Mouse (Mus musculus) bone marrow, adult 2 months (tissue): Measurements from ENCODE around the gene Phf19. TPM values are rescaled to one million over a fixed set of nuclear protein-coding genes. Genes with fewer than 3 reads are reported as not detected.

ENCODE experiments used
- H3K27ac ChIP-seq: fragments of 200-500 bp; 2 replicates; pipeline ENCODE4 v1.5.1; 2012; ENCODE audit warnings: low read depth, mild to moderate bottlenecking, control low read depth, inconsistent platforms, low read length; ENCODE audit not compliant: control insufficient read depth, poor library complexity, insufficient read depth
- H3K4me1 ChIP-seq: fragments of 200-500 bp; 2 replicates; pipeline ENCODE4 v1.6.1; 2011; ENCODE audit warnings: low read length; ENCODE audit not compliant: control insufficient read depth, insufficient read depth
- H3K4me3 ChIP-seq: fragments of 200-500 bp; replicated peaks from 2 replicates; pipeline ENCODE3; 2011; ENCODE audit warnings: mild to moderate bottlenecking, low read depth, low read length, control low read depth; ENCODE audit not compliant: control insufficient read depth
- CTCF ChIP-seq: fragments of 200-500 bp; IDR thresholded peaks from 2 replicates; pipeline ENCODE4 v1.5.1; 2011; ENCODE audit warnings: low read length, control low read depth; ENCODE audit not compliant: control insufficient read depth, insufficient read depth
- POLR2A ChIP-seq: fragments of 200-500 bp; IDR thresholded peaks from 2 replicates; pipeline ENCODE4 v1.6.1; 2011; ENCODE audit warnings: low read depth, mild to moderate bottlenecking, control low read depth, low read length, borderline replicate concordance; ENCODE audit not compliant: control insufficient read depth
- WGBS: fragments of 180-500 bp; shearing (Covaris S2); methylation state at CpG from one replicate; pipeline ENCODE4 v1.1.7; 2018; 5-methylcytosine and 5-hydroxymethylcytosine counted together
- polyA plus RNA-seq: library from polyadenylated mRNA; stranded (reverse); fragments of >200 nt; gene quantifications from 2 replicates; pipeline ENCODE4 v1.2.4, GENCODE M21; 2011; ENCODE audit warnings: low replicate concordance; ENCODE audit not compliant: missing spikeins, insufficient read depth, insufficient read length

Gene Phf19
- polyA plus RNA-seq, 1 experiment, result 2.5 TPM

DNA sequence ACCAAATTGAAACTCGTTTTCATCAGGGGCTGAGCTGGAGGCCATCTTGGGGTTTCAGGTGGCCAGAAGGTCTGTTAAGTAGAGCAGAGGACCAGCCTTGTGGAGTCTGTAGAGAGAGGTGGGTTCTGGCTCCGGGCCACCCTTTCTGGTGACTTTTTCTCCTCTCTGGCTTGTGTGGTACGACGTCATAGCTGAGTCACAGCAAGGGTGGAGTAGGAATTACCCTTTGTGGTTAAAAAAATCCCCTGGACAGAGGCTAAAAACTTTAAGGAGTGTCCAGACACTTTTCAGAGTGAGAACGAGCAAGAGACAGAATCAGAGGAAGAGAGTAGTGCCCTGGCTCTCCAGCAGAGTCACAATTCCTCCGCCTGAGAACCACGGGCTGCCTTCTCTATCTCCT lies 44.2 kb upstream of the Phf19 start:
- Histone ChIP-seq H3K4me1 (peaks cover 1% of the 10 kb centered on the region; the same call in 1 of the 2 replicates), H3K27ac (no peak overlapping the region), H3K4me3 (no peak overlapping the region)
- 27% methylated on average over 7 of the region's 7 CpGs for WGBS
- TF ChIP-seq CTCF (no peak), POLR2A (no peak)

DNA sequence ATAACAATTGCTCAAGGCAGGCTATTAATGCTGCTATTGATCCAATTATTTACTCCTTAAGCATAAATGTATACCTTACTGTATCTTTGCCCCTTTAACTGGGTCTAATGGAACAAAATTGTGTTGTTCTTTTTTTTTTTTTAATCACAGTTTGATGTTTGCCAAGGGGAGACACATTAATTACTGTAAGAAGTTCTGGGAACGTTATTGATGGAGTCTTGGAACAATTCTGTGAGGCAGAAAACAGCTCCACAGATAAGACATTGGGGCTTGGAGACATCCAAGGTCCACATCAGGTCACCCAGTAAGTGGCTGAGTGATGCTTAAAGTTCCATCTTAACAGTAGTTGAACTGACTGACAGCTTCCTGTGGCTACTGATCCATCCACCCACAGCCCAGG lies 43.6 kb upstream of the Phf19 start:
- no peak overlapping the region for H3K4me3 ChIP-seq
- no peak overlapping the region for H3K27ac ChIP-seq
- TF ChIP-seq POLR2A (no peak), CTCF (no peak)
- H3K4me1 ChIP-seq, result peaks cover 1% of the 10 kb centered on the region; the same call in 1 of the 2 replicates
- 62% methylated on average over 1 of the region's 1 CpGs for WGBS

DNA sequence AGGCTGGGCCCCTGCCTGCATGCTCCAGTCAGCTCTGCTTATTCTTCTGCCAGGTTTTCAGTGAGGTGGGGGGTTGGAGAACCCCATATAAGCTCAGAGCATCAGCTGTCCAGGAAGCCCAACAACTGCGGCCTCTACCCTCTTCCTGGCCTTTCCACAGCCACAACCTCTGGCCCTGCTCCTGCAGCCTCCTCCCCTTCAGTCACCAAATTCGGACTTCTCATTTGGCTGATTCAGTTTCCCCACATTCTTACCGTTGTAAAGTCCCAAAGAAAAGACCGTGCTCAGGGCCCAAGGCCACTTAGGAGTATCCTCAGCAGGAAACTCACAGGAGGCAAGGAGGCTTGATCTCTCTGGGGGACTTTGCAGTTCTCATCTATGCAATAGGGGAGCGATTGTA lies 43.1 kb upstream of the Phf19 start:
- Histone ChIP-seq H3K4me1 (peaks cover 1% of the 10 kb centered on the region; the same call in 1 of the 2 replicates), H3K4me3 (no peak overlapping the region), H3K27ac (no peak overlapping the region)
- WGBS, result 19% methylated on average over 5 of the region's 5 CpGs
- no peak for TF ChIP-seq CTCF
- no peak for TF ChIP-seq POLR2A

- no peak for TF ChIP-seq POLR2A
- no peak for TF ChIP-seq CTCF
- H3K27ac ChIP-seq, result no peak overlapping the region
- H3K4me1 ChIP-seq, result no peaks in the 10 kb centered on the region; the same call in 1 of the 2 replicates
- no peak overlapping the region for H3K4me3 ChIP-seq
Measured at GRCm38 (mm10) chr2:34954344-34954743, 40.5 kb upstream of the Phf19 start.

DNA sequence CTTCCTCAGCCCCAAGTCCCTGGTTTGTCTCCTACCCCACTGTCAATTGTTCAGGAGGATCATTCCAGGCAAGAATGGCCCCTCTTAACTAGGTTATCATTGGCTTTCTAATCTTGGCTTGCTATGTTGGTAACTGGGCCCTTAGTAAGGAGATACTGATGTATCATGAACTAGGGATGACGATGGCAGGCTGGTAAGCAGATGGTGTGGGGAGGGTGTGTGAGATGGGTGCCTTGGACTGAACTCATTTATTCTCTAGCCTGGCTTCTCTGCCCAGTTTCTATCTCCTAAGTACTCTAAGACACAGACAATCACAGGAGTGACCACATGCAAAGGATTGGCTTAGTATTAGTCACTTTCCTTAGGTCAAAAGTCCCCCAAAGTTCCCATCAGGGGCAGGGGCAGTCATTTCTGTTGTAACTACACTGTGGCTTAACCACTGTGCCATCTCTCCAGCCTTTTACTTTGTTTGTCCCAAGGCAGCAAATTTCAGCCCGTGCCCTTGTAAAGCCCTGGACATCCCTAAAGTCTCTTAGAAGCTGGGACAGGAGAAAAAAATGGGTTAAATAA lies 39.8 kb upstream of the Phf19 start:
- Histone ChIP-seq H3K4me1 (no peaks in the 10 kb centered on the region; the same call in 1 of the 2 replicates), H3K27ac (no peak overlapping the region), H3K4me3 (no peak overlapping the region)
- TF ChIP-seq POLR2A (no peak), CTCF (no peak)
- 77% methylated on average over 2 of the region's 2 CpGs for WGBS

GRCm38 (mm10) chr2:34953018-34953417 lies 39.2 kb upstream of the Phf19 start:
- no peak overlapping the region for H3K4me3 ChIP-seq
- WGBS, result 15% methylated on average over 4 of the region's 4 CpGs
- H3K4me1 ChIP-seq, result no peaks in the 10 kb centered on the region; the same call in 1 of the 2 replicates
- no peak overlapping the region for H3K27ac ChIP-seq
- no peak for TF ChIP-seq POLR2A
- no peak for TF ChIP-seq CTCF

GRCm38 (mm10) chr2:34951469-34951868 lies 37.6 kb upstream of the Phf19 start:
- Histone ChIP-seq H3K4me1 (no peaks in the 10 kb centered on the region; the same call in 1 of the 2 replicates), H3K27ac (no peak overlapping the region), H3K4me3 (no peak overlapping the region)
- no peak for TF ChIP-seq CTCF
- TF ChIP-seq POLR2A, result no peak

DNA sequence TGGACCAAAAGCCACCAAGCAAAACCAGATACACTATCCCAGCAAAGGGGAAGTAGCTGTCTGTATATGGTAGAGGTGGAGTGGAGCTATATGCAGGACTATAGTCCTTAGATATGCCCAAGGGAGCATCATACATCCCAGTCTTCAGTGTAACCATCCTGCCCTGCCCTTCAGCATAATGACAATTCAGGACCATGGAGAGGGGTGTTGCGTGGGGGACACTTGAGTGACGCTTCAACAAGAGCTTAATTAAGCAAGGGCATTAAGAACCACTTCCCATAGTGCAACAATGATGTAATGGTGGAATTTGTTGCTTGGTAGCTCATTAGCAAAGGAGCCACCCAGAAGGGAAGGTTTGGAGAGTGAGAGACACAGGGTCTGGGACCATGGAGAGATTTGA lies 34.8 kb upstream of the Phf19 start:
- TF ChIP-seq CTCF, result no peak
- TF ChIP-seq POLR2A, result no peak
- no peak overlapping the region for H3K27ac ChIP-seq
- 45% methylated on average over 2 of the region's 2 CpGs for WGBS

GRCm38 (mm10) chr2:34946046-34946445 lies 32.2 kb upstream of the Phf19 start:
- H3K27ac ChIP-seq, result no peak overlapping the region
- no peak overlapping the region for H3K4me3 ChIP-seq
- TF ChIP-seq POLR2A (no peak), CTCF (no peak)
- H3K4me1 ChIP-seq, result peaks cover 7% of the 10 kb centered on the region
- 36% methylated on average over 4 of the region's 4 CpGs for WGBS

More for the DNA sequence above, 34.8 kb upstream of the Phf19 start:
- Histone ChIP-seq H3K4me3 (no peak overlapping the region), H3K4me1 (peaks cover 6% of the 10 kb centered on the region; the same call in 1 of the 2 replicates)
